Mouse (Mus musculus) lung, postnatal 36 days (tissue): ENCODE data around the gene Qrich2.
A peak's percentile ranks its signal among the peaks of the same experiment; 100 is the strongest.
"Not testable (repeated sequence)": the region's sequence is repeated elsewhere in the genome, so short reads cannot be mapped to it uniquely, and the experiment has no call there.

Experiments used
- DNase-seq: peaks from one replicate; pipeline ENCODE4 v3.0.0; 2022; ENCODE audit warnings: mixed read lengths

Qrich2 gene

GRCm38 (mm10) chr11:116428872-116429859 lies 36.9 kb downstream of the Qrich2 start:
- no peak for DNase-seq

- no peak for DNase-seq
Observed at GRCm38 (mm10) chr11:116426852-116427575, 39.0 kb downstream of the Qrich2 start.

GRCm38 (mm10) chr11:116426328-116426727 lies 39.7 kb downstream of the Qrich2 start:
- not testable (repeated sequence) for DNase-seq

GRCm38 (mm10) chr11:116424621-116425407 lies 41.2 kb downstream of the Qrich2 start:
- DNase-seq: no peak

- peak; percentile 81 for DNase-seq
Observed at GRCm38 (mm10) chr11:116423782-116424620, 42.0 kb downstream of the Qrich2 start.

- DNase-seq: no peak
Observed at GRCm38 (mm10) chr11:116423214-116423613, 42.8 kb downstream of the Qrich2 start.

- no peak for DNase-seq
Observed at GRCm38 (mm10) chr11:116422562-116422961, 43.5 kb downstream of the Qrich2 start.

GRCm38 (mm10) chr11:116421102-116421501 lies 44.9 kb downstream of the Qrich2 start:
- no peak for DNase-seq

GRCm38 (mm10) chr11:116418841-116419462 lies 47.1 kb downstream of the Qrich2 start:
- DNase-seq: no peak

- DNase-seq: peak; percentile 61
Observed at GRCm38 (mm10) chr11:116418194-116418840, 47.7 kb downstream of the Qrich2 start.

- no peak for DNase-seq
Observed at GRCm38 (mm10) chr11:116417054-116417453, 49.0 kb downstream of the Qrich2 start.

- no peak for DNase-seq
Observed at GRCm38 (mm10) chr11:116416196-116416943, 49.7 kb downstream of the Qrich2 start.

- DNase-seq: no peak
Observed at GRCm38 (mm10) chr11:116413631-116414022, 52.4 kb downstream of the Qrich2 start.

- peak; percentile 78 for DNase-seq
Observed at GRCm38 (mm10) chr11:116412904-116413630, 53.0 kb downstream of the Qrich2 start, which contains the start of gene Rnf157. TSS of gene Rnf157 (minus strand) at chr11:116413032.

GRCm38 (mm10) chr11:116412028-116412827 lies 53.8 kb downstream of the Qrich2 start:
- no peak for DNase-seq

- DNase-seq: no peak
Observed at GRCm38 (mm10) chr11:116411582-116411981, 54.5 kb downstream of the Qrich2 start.

GRCm38 (mm10) chr11:116410415-116410814 lies 55.6 kb downstream of the Qrich2 start:
- DNase-seq: not testable (repeated sequence)

- DNase-seq: no peak
Observed at GRCm38 (mm10) chr11:116409008-116409407, 57.0 kb downstream of the Qrich2 start.
